Mouse (Mus musculus): Measurements from ENCODE around the gene Ptprk. TPM values are rescaled to one million over a fixed set of nuclear protein-coding genes. Genes with fewer than 3 reads are reported as not detected.

Gene Ptprk
- polyA plus RNA-seq, 1 experiment = 3.7 TPM

- TF ChIP-seq POLR2A (IDR thresholded peaks at IDR 0.05; ENCODE audit: borderline replicate concordance, control insufficient read depth, low read depth, low read length) (no peak), CTCF (IDR thresholded peaks at IDR 0.05; ENCODE audit: control insufficient read depth, insufficient read depth, low read length) (no peak)
- Histone ChIP-seq H3K27ac (ENCODE audit: control insufficient read depth, insufficient read depth, low read depth, low read length, poor library complexity) (no peak overlapping the region), H3K4me3 (replicated peaks; ENCODE audit: control insufficient read depth, low read depth, low read length) (no peak overlapping the region), H3K4me1 (ENCODE audit: control insufficient read depth, insufficient read depth, low read length) (no peaks in the 10 kb centered on the region)
- 80% methylated on average over 15 of the region's 15 CpGs for WGBS
Observed at GRCm38 (mm10) chr10:28387563-28388222, 313.1 kb downstream of the Ptprk start.

GRCm38 (mm10) chr10:28391168-28391567 is 316.5 kb downstream of the Ptprk start:
- H3K27ac ChIP-seq (ENCODE audit: control insufficient read depth, insufficient read depth, low read depth, low read length, poor library complexity) = no peak overlapping the region
- 88% methylated on average over 5 of the region's 5 CpGs for WGBS
- no peaks in the 10 kb centered on the region for H3K4me1 ChIP-seq (ENCODE audit: control insufficient read depth, insufficient read depth, low read length)
- TF ChIP-seq POLR2A (IDR thresholded peaks at IDR 0.05; ENCODE audit: borderline replicate concordance, control insufficient read depth, low read depth, low read length) = no peak
- no peak for TF ChIP-seq CTCF (IDR thresholded peaks at IDR 0.05; ENCODE audit: control insufficient read depth, insufficient read depth, low read length)
- no peak overlapping the region for H3K4me3 ChIP-seq (replicated peaks; ENCODE audit: control insufficient read depth, low read depth, low read length)

- 78% methylated on average over 2 of the region's 2 CpGs for WGBS
- H3K27ac ChIP-seq (ENCODE audit: control insufficient read depth, insufficient read depth, low read depth, low read length, poor library complexity) = no peak overlapping the region
- no peaks in the 10 kb centered on the region for H3K4me1 ChIP-seq (ENCODE audit: control insufficient read depth, insufficient read depth, low read length)
- TF ChIP-seq POLR2A (IDR thresholded peaks at IDR 0.05; ENCODE audit: borderline replicate concordance, control insufficient read depth, low read depth, low read length) (no peak), CTCF (IDR thresholded peaks at IDR 0.05; ENCODE audit: control insufficient read depth, insufficient read depth, low read length) (no peak)
- H3K4me3 ChIP-seq (replicated peaks; ENCODE audit: control insufficient read depth, low read depth, low read length) = no peak overlapping the region
Observed at GRCm38 (mm10) chr10:28395610-28396519, 321.2 kb downstream of the Ptprk start.

GRCm38 (mm10) chr10:28396520-28396915 is 321.9 kb downstream of the Ptprk start:
- Histone ChIP-seq H3K4me3 (replicated peaks; ENCODE audit: control insufficient read depth, low read depth, low read length) (no peak overlapping the region), H3K27ac (ENCODE audit: control insufficient read depth, insufficient read depth, low read depth, low read length, poor library complexity) (no peak overlapping the region), H3K4me1 (ENCODE audit: control insufficient read depth, insufficient read depth, low read length) (no peaks in the 10 kb centered on the region)
- TF ChIP-seq POLR2A (IDR thresholded peaks at IDR 0.05; ENCODE audit: borderline replicate concordance, control insufficient read depth, low read depth, low read length) (no peak), CTCF (IDR thresholded peaks at IDR 0.05; ENCODE audit: control insufficient read depth, insufficient read depth, low read length) (no peak)
- WGBS = 85% methylated on average over 1 of the region's 1 CpGs

- Histone ChIP-seq H3K27ac (ENCODE audit: control insufficient read depth, insufficient read depth, low read depth, low read length, poor library complexity) (no peak overlapping the region), H3K4me3 (replicated peaks; ENCODE audit: control insufficient read depth, low read depth, low read length) (no peak overlapping the region), H3K4me1 (ENCODE audit: control insufficient read depth, insufficient read depth, low read length) (no peaks in the 10 kb centered on the region)
- TF ChIP-seq POLR2A (IDR thresholded peaks at IDR 0.05; ENCODE audit: borderline replicate concordance, control insufficient read depth, low read depth, low read length) = no peak
- no peak for TF ChIP-seq CTCF (IDR thresholded peaks at IDR 0.05; ENCODE audit: control insufficient read depth, insufficient read depth, low read length)
Observed at GRCm38 (mm10) chr10:28401796-28402195, 327.2 kb downstream of the Ptprk start.

DNA sequence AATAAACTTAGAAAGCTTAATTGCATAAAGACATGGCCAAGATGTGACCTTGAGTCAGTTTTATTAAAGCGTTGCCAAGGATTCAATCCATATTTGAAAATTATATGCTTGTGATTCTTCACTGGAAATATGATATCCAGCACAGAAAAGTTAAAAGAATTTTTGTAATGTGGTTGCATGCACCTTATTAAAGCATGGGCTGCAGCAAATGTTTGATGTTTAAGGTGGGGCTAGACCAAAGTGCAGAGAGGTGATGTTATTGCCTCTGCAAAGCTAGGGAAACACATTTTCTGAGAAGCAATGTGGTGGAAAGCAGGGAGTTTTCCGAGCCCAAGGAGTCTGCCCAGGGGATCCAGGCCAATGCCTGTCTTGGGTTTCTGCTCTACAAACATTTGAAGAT is 334.4 kb downstream of the Ptprk start:
- no peaks in the 10 kb centered on the region for H3K4me1 ChIP-seq (ENCODE audit: control insufficient read depth, insufficient read depth, low read length)
- no peak for TF ChIP-seq CTCF (IDR thresholded peaks at IDR 0.05; ENCODE audit: control insufficient read depth, insufficient read depth, low read length)
- 75% methylated on average over 2 of the region's 2 CpGs for WGBS
- no peak overlapping the region for H3K27ac ChIP-seq (ENCODE audit: control insufficient read depth, insufficient read depth, low read depth, low read length, poor library complexity)
- H3K4me3 ChIP-seq (replicated peaks; ENCODE audit: control insufficient read depth, low read depth, low read length) = no peak overlapping the region

GRCm38 (mm10) chr10:28414823-28415222 is 340.2 kb downstream of the Ptprk start:
- no peaks in the 10 kb centered on the region for H3K4me1 ChIP-seq (ENCODE audit: control insufficient read depth, insufficient read depth, low read length)
- 73% methylated on average over 4 of the region's 4 CpGs for WGBS
- H3K4me3 ChIP-seq (replicated peaks; ENCODE audit: control insufficient read depth, low read depth, low read length) = no peak overlapping the region
- TF ChIP-seq POLR2A (IDR thresholded peaks at IDR 0.05; ENCODE audit: borderline replicate concordance, control insufficient read depth, low read depth, low read length) = no peak
- TF ChIP-seq CTCF (IDR thresholded peaks at IDR 0.05; ENCODE audit: control insufficient read depth, insufficient read depth, low read length) = no peak
- no peak overlapping the region for H3K27ac ChIP-seq (ENCODE audit: control insufficient read depth, insufficient read depth, low read depth, low read length, poor library complexity)

- 70% methylated on average over 3 of the region's 3 CpGs for WGBS
- no peak overlapping the region for H3K27ac ChIP-seq (ENCODE audit: control insufficient read depth, insufficient read depth, low read depth, low read length, poor library complexity)
- no peak for TF ChIP-seq CTCF (IDR thresholded peaks at IDR 0.05; ENCODE audit: control insufficient read depth, insufficient read depth, low read length)
- no peak for TF ChIP-seq POLR2A (IDR thresholded peaks at IDR 0.05; ENCODE audit: borderline replicate concordance, control insufficient read depth, low read depth, low read length)
Observed at GRCm38 (mm10) chr10:28422622-28423021, 348.0 kb downstream of the Ptprk start.

More at GRCm38 (mm10) chr10:28422622-28423021, 348.0 kb downstream of the Ptprk start:
- Histone ChIP-seq H3K4me3 (replicated peaks; ENCODE audit: control insufficient read depth, low read depth, low read length) (no peak overlapping the region), H3K4me1 (ENCODE audit: control insufficient read depth, insufficient read depth, low read length) (no peaks in the 10 kb centered on the region)

Data from bone marrow, adult 2 months (tissue).